Mouse (Mus musculus) c-Kit-positive CD71-positive TER-119-negative erythroid progenitor cells, embryonic 14.5 days (primary cell): ENCODE data around the gene Twf2.

Experiments
- DNase-seq: peaks from one replicate; pipeline ENCODE4 v3.0.0-alpha.2; 2013; ENCODE audit warnings: low read depth

The Twf2 gene

GRCm38 (mm10) chr9:106237401-106237800 is 34.5 kb downstream of the Twf2 start:
- no peak for DNase-seq

DNA sequence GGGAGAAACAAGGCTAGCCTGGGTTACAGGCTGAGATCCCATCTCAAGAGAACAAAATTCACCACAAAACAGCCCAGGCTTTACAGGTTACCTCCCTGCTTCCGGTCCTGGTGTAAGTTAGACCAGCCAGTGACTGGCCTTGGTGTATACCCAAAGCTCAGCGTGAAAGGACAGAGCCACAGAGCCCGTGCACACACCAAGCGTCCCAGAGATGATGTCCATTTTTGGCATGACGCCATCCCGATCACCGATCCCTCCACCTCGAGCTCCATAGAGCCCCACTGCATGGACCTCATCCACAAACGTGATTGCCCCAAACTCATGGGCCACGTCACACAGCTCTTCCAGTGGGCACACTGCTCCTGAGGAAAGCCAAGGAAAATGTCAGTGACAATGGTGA is 35.0 kb downstream of the Twf2 start:
- DNase-seq, result no peak

DNA sequence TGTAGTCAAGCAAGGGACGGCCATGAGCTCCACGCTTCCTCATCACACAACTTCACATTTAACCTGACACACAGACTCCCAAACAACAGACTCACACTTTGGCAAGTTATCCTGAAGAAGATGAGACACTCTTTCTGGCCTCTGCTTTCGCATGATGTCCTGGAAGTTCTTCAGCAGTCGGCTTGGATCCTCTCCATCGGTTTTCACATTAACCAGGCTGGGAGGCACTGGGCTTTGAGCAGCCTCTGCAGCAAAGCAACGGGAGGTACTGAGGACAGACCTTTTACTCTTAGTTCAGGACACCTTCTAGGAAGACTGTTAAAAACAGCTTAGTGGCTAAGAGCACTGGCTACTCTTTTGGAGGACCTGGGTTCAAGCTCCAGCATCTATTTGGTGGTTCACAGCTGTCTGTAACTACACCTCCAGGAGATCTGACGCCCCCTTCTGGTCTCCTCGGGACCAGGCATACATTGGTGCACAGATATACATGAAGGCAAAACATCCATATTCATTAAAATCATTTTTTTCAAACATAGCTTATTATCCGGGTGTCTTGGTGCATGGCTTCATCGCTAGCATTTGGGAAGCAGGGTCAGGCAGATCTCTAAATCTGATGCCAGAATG is 38.7 kb downstream of the Twf2 start:
- DNase-seq, result no peak

DNA sequence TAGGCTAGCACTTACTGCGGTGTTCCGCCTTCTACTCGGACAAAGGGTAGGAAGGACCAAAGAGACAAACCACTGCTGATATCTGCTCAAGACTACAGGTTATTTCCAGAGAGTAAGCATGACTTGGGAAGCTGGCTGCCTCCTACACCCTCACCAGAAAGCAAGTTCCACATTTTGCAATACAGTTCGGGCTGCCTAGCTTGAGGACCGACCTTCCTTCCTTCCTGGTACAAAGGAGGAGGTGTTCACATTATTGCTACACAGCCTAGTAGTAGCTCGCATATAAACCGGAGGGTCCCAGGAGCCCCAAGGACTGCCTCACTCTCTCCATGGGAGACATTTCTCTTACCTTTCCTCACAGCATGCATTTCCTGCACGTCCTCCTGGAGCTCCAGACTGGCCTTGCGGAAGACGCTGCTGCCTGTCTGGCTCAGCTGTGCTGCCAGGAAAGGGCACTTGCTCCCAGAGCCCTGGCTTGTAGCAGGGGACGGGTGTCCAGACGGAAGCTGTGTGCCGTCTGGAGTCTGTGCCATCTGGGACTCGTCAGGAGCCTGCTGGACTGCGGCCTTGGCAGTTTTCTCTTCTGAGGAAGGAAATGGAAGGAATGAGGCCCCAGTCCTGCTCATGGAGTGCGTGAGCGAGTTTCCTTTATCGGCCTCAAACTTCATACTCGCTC is 40.0 kb downstream of the Twf2 start:
- no peak for DNase-seq

- DNase-seq, result no peak
Measured at GRCm38 (mm10) chr9:106249550-106249949, 46.6 kb downstream of the Twf2 start.

GRCm38 (mm10) chr9:106250245-106250644 is 47.3 kb downstream of the Twf2 start:
- no peak for DNase-seq

GRCm38 (mm10) chr9:106251066-106251465 is 48.2 kb downstream of the Twf2 start:
- DNase-seq, result no peak

DNA sequence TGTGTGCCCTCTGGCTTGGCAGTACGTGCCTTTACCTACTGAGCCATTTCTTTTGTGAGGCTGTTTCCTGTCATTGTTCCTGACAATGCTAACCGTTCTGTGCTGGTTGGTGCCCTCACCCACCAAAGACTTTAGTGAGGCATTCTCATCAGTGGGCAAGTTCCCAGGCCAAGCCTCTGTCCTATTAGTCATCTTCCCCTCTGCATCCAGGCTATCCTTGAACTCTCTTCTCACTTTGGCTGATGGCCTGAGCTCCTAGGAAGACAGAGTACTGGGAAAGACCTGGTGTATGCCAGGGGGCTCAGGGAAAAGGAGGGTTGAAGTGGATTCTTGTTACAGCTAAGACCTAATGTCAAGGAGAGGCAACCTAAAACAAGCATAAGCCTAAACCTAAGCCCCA is 51.1 kb downstream of the Twf2 start:
- no peak for DNase-seq

DNA sequence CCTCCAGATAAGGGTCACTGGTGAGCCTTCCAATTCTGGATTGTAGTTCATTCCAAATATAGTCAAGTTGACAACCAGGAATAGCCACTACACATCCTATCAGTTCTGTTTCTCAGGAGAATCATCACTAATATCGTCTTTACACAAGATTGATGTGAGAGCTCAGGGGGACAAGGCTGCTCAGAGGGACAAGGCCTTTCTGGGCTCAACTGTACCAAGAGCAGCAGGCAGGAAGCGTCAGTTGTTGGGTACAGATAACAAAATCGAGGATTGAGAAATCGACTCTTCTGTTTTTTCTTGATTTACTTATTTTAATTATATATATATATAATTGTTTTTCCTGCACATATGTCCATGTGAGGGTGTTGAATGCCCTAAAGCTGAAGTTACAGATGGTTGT is 55.5 kb downstream of the Twf2 start:
- no peak for DNase-seq

DNA sequence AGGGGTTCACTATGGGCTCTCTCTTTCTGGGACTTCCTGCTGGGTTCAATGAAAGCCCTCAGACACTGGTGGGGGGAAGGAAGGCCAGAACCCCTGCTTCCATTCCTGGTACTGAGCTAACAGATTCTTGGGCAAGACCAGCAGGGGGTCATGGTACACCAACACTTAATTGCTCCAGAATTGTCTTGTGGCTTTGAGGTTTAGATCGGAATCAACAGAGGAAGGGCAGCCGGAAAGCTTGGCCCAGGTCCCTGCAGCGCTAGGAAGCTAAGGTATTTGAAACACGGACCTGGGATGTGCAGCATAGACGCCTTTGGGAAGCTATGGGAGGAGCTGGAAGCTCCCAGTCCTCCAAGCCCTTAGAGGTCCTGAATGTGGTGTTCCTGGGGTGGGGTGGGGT is 56.1 kb downstream of the Twf2 start:
- no peak for DNase-seq

DNA sequence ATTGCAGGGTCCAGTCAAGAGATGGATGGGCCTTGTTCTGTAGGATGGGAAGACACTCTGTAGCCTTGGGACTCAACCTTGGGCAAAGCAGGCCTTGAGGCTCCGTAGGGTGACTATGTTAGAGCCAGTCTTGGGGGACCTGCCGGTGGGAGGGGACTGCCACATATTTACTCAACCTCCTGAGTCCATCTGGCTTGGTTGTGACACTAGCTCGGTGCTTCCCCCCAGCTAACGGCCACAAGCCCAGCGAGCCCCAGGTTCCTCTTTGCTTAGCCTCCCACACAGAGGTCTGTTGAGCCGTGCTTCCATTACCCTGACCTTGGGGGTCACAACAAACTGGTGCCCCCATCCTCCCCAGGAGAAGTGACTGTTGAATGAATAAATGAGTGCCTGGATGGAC is 58.1 kb downstream of the Twf2 start:
- no peak for DNase-seq

DNA sequence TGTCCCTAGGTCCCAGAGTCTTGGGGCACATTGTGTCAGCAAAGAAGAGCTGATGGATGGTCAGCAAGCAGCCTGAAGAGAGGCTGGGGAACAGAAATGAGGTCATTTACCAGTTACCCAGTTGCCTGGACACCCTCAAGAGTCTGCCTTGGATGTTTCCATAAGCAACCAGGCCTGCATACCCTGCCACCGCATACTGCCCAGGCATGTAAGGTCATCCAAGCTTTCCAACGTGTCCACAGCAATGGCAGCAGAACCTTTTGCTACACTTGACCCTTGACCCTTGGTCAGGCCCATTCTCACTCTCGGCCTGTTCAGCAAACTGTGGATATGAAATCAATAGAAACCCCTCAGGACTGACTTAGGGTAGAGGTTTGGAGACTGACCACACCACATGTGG is 58.6 kb downstream of the Twf2 start:
- no peak for DNase-seq

DNA sequence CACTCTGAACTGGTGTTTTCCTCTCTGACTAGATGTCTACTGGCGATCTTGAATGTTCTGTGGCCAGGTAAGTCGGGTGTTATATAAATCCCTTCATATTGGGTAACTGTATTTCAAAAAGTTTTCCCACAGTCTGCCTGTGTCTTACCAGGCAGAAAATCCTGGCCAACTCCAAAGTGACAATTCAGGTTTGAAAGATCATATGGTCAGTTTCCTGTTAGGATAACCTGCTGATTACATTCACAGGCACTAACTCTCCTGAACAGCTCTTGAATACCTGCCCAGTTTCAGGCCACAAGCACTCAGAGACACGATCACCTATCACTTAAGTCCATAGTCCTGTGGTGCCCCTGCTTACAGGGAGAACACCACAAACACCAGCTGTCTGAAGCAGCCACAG is 59.2 kb downstream of the Twf2 start:
- no peak for DNase-seq

- DNase-seq, result no peak
Measured at GRCm38 (mm10) chr9:106263381-106263924, 60.5 kb downstream of the Twf2 start.
